Mouse (Mus musculus) lung, adult 2 months (tissue): ENCODE results near the gene Moap1.

ENCODE experiments used
- CTCF ChIP-seq: fragments of 200-500 bp; IDR thresholded peaks from 2 replicates; pipeline ENCODE4 v1.5.1; 2011; ENCODE audit warnings: mild to moderate bottlenecking, low read length, control low read depth; ENCODE audit not compliant: insufficient read depth
- POLR2A ChIP-seq: fragments of 200-500 bp; IDR thresholded peaks from 2 replicates; pipeline ENCODE4 v1.6.1; 2011; ENCODE audit warnings: low read depth, mild to moderate bottlenecking, control low read depth, low read length, borderline replicate concordance; ENCODE audit errors: extremely low read depth

DNA sequence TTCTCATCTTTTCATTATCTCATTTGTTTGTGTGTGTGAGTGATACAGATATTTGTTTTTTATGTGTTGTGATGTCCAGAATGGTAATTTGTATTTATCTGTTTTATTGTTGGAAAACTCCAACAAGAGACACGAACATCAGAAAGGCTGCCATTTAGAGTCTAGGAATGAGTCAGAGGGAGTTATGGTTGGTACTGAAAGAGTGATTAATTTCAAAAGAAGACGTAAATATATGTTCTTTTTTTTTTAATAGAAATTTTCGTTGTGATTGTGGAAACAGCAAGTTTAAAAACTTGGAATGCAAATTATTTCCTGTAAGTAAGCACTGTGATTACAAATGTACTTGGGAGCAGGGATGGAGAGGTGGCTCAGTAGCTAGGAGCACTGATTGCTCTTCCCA is 18.2 kb upstream of the Moap1 start:
- TF ChIP-seq CTCF (no peak), POLR2A (no peak)
